Mouse (Mus musculus): ENCODE measurements at regions not wholly inside any gene's neighbourhood (a gene's known extent, or its start where the extent isn't known, plus 50 kb on each side); places are given as distances from the start of the nearest gene placed in this dataset.

DNA sequence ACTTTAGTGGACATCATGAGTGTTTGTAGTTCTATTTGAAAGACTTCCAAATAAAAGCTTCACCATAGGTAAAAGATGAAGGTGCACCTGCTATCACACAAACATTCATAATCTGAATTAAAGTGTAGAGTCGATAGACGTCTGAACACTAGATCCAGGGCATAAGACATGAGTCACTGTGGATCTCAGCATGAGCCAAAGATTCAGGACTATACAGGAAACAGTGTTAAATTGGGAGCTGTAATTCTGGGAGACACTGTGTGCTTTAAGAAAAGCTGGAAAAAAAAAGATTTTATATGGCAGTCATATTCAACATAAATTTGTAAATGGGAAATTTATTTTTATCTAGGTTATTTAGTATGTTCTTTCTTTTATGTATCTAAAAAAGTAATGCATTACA lies 160.5 kb downstream of the Pdha2 start:
- no peak for DNase-seq (ENCODE audit: extremely low spot score)

DNA sequence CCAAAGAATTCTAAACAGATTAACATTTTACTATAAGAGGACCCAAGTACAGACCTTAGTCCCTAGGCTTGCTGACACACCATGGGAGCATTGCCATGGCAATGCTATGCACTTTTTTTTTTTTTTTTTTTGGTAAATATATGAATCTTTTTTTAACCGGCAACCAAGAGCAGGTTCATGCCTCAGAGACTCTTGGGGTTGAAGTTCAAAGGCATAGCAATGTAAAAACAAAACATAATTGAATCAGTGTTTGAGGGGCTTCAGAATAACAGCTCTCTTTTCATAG lies 197.9 kb downstream of the Pdha2 start:
- no peak for DNase-seq (ENCODE audit: extremely low spot score)

DNA sequence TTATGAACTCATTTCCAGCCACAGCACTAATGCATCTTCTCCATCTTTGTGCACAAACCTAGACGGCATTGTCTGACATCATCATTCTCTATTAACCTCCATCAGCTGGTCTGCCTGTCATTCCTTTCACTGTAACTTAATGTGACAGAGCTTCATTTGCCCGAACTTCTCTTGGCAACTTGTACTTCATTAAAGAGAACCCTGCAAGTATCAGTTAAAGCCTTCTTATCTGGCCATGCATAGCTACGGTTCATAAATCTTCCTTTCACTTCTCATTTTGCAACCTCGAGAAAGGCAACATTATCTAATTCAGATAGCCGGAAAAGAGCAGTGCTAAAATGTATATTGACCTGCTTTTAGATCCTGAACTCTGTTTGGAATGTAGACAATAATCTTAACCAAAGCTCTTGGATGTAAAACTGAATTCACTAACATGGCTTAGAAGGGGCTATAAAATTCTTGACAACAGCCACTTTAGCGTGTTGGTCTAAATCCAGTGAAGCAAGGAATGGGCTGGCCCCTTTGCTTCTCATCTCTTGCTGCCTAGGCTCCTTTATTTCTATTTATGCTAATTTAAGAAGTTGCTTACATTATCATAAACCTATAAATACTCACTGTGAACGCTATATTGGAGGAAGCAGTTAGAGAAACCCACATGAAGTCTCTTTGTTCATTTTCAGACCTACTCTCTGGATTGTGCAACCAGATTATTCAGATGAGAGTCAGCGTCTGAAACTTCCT lies 198.5 kb downstream of the Pdha2 start:
- DNase-seq (ENCODE audit: extremely low spot score) = no peak

DNA sequence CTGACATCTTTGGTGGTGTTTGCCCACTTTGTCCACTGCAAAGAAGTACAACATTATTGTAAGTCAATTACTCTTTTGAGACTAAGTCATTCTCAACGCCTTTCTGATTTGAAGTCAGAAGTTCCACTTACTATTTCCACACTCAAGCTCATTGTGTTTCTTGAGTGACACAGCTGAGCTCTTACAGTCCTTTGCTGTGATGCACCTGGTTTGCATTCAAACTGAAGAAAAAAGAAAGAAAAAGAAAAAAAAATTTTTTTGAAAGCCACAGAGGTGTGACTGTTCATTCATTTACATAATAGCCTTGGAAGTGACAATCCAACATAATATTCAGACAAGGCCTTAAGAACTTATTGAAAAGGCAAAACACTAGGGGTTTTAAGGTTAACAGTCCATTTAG lies 199.2 kb downstream of the Pdha2 start:
- DNase-seq (ENCODE audit: extremely low spot score) = no peak

DNA sequence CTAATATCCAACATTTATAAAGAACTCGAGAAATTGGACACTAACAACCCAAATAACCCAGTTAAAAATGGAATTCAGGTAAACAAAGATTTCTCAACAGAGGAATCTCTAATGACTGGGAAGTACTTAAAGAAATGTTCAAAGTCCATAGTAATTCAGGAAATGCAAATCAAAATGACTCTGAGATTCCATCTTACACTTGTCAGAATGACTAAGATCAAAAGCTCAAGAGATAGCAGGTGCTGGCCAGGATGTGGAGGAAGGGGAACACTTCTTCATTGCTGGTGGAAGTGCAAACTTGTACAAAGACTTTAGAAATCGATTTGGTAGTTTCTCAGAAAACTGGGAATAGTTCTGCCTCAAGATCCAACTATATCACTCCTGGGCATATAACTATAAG lies 203.4 kb downstream of the Pdha2 start:
- no peak for DNase-seq (ENCODE audit: extremely low spot score)

DNA sequence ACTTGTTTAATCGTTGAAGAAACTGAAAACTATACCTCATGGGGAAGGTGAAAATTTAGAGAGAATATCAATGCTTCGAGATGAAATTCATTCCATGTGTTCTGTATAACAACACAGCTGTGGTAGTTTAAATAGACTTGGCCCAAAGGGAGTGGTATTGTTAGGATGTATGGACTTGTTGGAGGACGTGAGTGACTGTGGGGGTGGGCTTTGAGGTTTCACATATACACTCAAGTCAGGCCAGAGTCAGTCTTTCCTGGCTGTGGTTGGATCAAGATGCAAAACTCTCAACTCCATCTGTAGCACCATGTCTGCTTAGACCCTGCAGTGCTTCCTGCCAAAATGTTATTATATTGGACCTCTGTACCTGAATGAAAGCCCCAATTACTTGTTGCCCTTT lies 206.3 kb downstream of the Pdha2 start:
- no peak for DNase-seq (ENCODE audit: extremely low spot score)

DNA sequence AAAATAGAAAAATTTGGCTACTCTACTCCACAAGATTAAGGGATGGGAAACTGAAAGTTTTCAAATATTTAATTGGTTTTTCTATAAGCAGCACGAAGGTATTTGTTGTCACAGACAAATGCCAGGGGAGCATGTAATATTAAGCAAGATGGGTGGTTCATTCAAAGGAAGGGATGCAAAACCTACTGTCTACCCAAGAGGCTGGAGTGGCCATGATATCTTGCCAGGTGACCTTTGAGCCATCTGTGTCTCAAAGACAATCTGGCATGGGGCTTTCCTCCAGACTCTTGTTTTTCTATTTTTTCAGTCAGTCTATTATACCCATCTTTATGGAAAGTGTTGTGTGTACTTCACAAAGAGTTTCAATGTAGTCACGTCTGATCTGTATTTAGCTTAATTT lies 208.6 kb downstream of the Pdha2 start:
- no peak for DNase-seq (ENCODE audit: extremely low spot score)

DNA sequence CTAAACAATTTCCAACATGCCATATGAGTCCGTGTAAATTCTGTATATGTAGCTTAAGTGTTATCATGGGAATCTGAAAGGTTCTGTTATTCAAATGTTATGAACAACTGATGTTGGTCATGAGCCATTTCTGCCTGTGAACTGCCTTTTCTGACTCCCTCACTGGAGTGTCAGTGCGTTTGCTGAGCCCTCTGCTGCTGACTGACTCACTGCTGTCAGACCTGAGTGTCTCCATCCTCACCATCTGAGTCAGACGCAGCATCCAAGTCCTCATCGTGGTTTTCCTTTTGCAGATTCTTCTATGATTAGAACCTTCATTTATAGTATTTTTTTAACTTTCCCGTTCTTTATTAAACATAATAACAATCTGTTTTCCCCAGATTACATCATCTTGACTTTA lies 223.9 kb downstream of the Pdha2 start:
- DNase-seq (ENCODE audit: extremely low spot score) = no peak

DNA sequence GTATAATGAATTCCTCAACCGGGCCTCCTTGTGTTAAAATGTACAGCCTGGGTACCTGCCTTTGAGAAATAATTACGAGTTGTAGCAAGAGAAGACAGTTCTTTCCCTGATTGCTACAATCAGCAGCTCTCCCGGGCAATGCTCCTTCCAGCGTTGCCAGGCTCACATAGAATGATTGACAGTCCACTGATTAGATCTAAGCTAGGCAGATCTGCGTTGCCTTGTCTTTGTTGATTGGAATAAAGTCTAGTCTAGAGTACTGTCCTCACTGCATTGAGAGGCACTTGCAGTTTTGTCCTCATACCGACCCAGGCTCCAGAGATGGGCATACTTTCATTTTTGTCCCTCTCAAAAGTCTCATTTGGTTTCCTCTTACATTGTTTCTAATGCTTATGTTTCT lies 238.6 kb downstream of the Pdha2 start:
- no peak for DNase-seq (ENCODE audit: extremely low spot score)

DNA sequence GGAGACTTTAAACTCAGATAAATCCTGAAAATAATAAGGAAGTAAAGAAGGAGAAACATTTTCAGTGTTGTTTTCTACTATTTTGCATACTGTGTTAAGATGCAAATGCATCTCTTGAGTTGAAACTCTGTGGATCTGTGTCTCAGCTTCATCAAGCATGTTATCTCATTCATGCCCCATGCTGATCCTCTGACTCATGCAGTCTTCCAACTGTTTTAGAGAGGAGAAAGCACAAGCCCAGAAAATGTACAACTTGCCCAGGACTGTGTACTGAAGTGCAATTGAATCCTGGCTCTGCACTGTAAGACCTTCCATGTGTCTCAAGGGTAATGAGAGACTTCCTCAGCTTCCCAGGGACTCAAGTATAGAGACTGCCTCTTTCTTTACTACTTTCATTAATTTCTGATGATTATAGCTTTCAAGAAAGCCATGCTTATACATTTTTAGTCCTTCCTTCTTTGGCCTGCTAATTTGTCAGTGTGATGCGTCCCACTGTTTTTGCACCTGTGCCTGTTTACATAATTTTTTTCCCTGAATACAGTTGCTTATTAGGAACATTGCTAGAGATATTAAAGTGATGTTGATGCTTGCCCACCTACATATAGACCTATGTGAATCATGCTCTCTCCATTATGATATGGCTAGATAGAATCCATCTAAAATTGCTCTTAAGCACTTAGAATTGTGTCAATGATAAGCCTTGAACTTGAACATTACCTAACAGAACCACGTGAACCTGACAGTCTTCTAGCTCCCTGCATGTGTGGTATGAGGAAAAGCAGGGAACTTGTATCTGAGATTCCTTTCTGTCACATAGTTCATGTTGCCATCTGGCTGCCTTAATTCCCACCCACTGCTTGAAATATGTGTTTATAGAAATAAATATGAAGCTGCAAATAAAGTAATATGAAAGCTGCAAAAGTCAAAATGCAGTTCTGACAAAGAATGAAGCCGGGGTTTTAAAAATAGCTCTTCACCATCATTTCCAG lies 242.0 kb downstream of the Pdha2 start:
- DNase-seq (ENCODE audit: extremely low spot score) = no peak

DNA sequence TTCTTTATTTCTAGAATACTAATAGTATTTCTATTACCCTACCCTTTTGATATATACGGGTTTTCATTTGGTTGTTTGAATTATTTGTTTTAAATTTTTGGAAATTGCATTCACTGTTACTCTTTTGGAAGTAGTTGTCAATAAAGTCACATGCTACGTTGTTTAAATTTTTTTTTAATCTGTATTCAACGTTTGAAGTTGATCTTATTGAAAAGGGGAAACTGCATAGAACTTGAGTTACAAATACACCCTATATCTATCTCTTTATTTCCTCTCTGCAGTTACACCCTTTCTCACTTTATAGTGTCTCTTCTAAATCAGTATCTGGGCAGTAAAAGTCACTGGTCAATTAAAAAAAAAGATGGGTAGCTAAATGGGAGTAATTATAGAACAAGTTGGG lies 243.6 kb downstream of the Pdha2 start:
- DNase-seq (ENCODE audit: extremely low spot score) = no peak

DNA sequence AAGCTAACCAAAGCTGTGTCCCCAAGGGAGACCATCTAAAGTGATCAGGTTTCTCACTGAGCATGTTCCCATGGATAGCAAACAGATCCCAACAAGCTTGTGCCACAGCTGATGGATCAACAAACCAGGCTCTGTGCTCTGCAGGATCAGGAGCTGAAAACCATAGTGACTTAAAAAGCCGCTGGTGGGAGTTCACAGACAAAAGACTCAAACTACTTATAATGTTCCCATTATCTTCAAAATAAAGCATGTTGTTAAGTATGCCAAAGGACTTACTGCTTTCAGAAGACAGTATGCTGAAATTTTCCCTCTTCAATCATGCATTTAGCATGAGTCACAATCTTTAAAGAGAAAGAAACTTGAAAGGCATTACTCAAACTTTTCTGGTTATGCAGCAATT lies 254.5 kb downstream of the Pdha2 start:
- no peak for DNase-seq (ENCODE audit: extremely low spot score)

DNA sequence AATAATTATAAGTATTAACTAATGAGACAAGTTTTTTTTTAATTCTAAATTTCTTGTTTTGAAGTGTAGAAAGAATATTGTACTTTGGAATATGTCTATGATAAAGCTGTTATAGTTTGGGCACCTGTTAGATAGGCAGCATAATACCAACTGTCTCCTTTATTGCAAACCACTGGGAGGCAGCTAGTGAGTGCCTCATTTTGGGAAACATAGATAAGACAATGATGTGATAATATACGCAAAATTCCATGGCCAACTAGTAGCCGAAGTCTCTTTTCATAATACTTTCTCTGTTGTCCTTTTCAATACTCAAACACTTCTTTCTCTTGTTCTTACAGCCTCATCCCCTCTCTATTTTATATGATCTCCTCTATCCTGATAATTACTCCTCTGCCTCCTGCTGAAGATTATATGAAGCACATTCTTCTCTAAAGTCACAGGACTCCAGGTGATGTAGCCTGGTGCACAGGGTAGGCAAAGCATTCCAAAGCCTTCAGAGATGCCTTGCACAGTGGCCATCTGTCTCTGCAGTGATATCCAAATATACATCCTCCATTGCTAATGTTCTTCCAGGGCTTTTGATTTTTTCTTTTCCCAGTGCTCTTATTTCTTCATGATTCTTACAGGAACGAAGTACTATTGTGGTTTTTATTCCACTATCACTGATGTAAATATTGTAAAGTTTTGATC lies 259.9 kb downstream of the Pdha2 start:
- no peak for DNase-seq (ENCODE audit: extremely low spot score)

DNA sequence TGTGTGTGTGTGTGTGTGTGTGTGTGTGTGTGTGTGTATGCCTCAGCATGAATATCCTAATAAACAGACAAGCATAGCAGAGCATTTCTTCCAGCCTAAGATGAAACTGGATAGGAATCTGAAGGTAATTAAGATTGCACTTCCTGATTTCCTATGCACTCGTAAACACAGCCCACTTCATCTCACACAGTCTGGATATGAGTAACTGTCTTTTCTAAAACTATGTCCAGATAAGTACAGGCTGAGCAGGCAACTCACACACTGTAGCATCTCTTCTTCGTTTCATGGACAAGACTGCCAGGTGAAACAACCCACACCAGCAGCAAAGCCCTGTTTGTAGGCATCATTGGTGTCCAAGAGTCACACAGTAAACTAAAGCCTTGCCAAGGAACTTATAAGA lies 261.1 kb downstream of the Pdha2 start:
- DNase-seq (ENCODE audit: extremely low spot score) = no peak

DNA sequence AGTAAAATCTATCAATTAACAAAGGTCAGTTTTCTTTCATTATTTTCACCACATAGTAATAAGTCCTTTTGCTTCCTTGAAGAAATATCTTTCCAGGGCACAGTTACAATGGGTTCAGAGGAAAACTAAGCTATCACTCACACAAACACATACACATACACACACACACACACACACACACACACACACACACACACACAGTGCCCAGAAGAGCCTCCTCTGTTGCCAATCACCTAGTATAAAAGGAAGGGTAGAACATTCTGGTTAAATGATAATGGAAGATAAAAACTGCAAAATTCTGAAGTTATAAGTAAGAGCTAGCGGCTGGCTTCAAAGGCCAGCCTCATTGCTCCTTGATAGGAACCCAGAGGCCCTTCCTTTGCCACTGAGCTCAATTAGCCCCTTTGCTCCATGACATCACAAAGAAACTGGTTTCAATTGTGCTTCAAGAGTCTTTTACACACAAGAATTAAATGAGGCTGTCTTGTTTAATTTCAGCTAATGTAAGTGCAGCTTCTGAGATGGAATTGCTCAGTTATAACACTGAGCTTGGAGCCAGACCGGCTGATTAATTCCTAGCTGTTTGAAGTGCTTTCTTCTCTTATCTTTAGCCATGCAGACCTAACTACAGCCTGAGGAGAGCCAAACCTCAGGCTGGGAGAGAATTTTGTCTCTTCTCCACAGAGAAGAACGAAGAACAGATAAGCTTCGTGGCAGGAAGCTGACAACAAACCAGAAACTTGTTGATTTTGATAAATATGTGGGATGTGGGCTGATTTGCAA lies 262.1 kb downstream of the Pdha2 start:
- DNase-seq (ENCODE audit: extremely low spot score) = no peak

DNA sequence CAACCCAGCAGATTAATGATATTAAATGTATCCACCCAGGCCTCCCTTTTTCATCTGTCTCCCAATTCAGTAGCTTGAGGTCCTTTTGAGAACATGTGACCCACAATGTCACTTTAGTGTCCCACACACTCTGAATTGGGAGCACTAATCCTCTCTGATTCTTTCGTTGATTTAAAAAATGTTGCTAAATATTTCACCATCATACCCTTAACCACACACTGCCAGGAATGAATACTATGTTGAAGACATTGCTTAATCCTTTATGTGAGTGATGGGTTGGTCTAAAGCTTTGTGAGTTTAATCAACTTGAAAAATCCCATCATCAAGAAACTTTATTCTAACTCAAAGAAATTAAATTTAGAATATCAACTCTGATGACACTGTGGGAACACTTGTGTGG lies 269.7 kb downstream of the Pdha2 start:
- no peak for DNase-seq (ENCODE audit: extremely low spot score)

DNA sequence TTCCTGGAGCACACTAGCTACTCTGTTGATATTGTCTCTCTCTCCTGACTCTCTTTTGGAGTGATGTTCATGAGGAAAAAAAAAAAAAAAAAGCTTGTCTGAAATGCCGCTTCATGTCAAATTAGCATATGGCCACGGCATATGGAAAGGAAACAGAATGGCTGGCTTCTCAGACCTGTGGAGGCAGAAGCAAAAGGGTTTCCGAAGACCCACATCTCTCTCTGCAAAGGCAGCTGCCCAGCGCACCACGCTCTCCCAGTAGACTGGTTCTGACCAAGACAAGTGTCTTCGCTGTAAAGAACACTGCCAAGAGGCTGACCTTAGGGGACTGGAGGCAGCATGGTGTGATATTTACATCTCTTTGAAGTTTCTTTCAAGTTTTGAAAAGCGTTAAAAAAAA lies 270.3 kb downstream of the Pdha2 start:
- no peak for DNase-seq (ENCODE audit: extremely low spot score)

DNA sequence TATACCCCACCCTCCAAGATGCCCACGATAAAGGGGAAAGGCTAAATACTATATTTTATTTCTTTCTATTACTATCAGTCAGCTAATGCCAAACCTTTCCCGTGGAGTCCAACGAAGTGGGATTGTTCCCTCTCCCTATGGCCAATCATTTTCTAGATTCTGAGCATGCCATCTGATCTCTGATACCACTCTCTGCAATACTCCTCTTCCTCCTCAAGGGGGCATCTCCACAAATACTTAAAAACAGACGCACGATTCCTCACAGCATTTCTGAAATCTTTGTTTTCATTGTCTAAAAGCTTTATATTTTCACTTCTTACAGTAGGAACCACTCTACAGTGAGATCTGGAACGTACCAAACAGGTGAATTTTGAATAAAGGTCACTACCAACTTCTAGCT lies 270.8 kb downstream of the Pdha2 start:
- DNase-seq (ENCODE audit: extremely low spot score) = no peak

DNA sequence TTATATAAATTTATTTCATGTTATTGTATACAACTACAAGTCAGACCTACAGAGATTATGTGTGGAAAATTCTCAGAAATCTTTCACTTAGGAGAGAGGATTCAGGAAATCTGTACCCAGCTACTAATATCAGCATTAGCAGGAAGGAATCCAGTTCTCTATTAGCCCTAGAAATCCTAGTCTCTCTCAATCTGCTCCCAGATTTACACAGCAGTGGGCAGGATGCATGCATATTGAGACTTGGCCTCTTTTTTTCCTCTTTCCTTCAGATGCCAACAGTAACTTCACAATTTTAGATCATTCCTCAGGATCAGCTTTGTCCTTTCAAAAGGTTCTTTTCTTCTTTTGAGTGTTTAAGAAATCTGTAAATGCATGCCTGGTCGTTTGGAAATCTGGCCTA lies 279.0 kb downstream of the Pdha2 start:
- no peak for DNase-seq (ENCODE audit: extremely low spot score)

DNA sequence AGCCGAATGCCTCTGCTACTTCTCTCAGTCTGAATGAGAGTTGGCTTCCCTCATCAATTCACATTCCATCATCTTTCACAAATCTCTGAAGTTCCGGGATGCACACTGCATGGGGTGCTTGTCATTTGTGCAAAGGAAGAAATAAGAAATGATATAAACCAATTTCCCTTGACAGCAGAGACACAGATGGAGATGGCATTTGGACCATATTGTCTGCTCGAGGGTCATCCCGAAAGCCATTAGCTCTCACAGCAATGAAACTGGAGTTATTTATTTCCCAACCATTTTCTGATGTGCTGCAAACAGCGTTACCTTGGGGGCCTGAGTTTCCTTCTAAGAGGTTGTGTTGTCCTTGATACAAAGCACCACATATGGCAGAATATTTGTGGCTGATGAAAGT lies 285.5 kb downstream of the Pdha2 start:
- DNase-seq (ENCODE audit: extremely low spot score) = no peak

DNA sequence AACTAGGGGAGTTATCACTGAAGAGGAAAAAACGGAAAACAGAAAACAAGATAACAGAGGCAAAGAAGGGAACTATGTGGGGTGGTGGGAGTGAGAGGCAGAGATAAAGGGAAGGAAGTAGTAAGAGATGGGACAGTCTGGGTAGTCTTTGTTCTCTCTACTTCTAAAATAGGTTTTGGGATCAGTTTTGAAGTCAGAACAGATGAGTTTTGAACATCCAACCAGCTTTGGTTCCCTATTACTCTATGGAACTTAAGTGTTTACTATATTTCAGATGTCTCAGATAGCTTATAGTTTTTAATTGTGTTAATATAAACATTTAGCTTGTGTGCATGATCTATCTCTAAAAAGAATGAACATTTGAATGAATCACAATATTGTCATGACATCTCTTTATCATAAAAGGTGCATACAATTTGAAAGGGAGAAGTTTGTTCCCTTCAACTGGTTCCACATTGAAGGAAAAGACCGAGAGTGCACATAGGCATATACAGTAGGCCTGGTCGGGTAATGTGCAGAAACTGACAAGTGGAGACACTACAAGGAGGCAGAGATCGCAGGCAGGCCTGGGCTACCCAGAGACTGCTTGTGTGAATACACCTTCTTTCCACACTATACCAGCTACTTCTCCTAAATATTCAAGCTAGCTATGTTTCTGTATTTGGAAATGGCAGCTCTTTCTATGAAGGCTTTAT lies 335.8 kb downstream of the Pdha2 start:
- no peak for DNase-seq (ENCODE audit: extremely low spot score)

Measured in embryo, embryonic 9.5 days (tissue).